Mouse (Mus musculus) spleen, adult 2 months (tissue): ENCODE data around the gene Psmc5.

Experiments
- CTCF ChIP-seq: fragments of 200-500 bp; IDR thresholded peaks from 2 replicates; pipeline ENCODE4 v1.5.1; 2011; ENCODE audit warnings: mild to moderate bottlenecking, inconsistent platforms; ENCODE audit not compliant: insufficient read depth, insufficient read length, insufficient replicate concordance; ENCODE audit errors: extremely low read depth
- POLR2A ChIP-seq: fragments of 200-500 bp; IDR thresholded peaks from 2 replicates; pipeline ENCODE4 v1.6.1; 2011; ENCODE audit warnings: low read depth, low read length, inconsistent platforms

DNA sequence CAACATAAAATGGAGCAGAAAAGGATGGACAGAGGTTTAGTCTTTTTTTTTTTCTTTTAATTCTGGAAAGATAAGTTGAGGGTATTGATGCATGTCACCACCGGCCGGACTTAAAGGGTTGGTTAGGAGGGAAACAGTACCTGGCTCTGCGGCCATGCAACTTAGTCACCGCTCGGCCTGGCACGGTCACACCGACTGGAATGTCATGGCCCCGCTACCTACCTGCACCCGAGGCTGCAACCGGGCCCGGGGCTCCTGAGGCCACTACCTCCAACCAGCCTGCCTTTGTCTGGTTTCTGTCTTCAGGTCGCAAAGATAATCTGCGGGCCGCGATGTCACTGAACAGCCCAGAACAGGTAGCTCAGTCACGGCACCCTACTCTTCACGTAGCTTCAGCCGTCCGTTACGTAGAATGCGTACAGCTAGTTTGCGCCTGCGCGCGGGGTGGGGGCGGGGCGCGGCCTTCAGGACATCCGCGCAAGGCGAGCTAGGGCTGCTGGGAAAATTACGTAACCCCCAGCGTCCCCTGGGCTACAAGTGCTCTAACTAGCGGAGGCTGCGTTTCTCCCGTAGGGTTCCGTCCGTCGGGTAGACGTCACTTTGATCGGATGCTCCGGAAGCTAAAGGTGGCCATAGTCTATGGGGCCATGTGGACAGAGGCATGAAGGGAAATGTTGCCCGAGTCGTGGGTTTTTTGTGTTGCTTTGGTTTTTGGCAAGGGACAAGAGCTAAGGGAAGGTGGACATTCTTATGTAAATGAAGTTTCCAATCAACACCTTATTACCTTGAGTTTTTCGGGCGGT, 39.8 kb upstream of the Psmc5 start, which contains the start of gene Ccdc47:
- TF ChIP-seq CTCF: no peak
- peak; percentile 33; the same call in 1 of the 2 replicates for TF ChIP-seq POLR2A
